Mouse (Mus musculus) heart, adult 18-20 months (tissue): ENCODE measurements at regions not wholly inside any gene's neighbourhood (a gene's known extent, or its start where the extent isn't known, plus 50 kb on each side); places are given as distances from the start of the nearest gene placed in this dataset.

Experiments used
- DNase-seq, 2 experiments: peaks; one replicate each; pipeline ENCODE4 v3.0.0; 2021 to 2022; ENCODE audit warnings: mixed read lengths in 1 of 2

- DNase-seq, result no peak
Measured at GRCm38 (mm10) chr16:10098511-10098910, 71.5 kb upstream of the Rpl39l start.

DNA sequence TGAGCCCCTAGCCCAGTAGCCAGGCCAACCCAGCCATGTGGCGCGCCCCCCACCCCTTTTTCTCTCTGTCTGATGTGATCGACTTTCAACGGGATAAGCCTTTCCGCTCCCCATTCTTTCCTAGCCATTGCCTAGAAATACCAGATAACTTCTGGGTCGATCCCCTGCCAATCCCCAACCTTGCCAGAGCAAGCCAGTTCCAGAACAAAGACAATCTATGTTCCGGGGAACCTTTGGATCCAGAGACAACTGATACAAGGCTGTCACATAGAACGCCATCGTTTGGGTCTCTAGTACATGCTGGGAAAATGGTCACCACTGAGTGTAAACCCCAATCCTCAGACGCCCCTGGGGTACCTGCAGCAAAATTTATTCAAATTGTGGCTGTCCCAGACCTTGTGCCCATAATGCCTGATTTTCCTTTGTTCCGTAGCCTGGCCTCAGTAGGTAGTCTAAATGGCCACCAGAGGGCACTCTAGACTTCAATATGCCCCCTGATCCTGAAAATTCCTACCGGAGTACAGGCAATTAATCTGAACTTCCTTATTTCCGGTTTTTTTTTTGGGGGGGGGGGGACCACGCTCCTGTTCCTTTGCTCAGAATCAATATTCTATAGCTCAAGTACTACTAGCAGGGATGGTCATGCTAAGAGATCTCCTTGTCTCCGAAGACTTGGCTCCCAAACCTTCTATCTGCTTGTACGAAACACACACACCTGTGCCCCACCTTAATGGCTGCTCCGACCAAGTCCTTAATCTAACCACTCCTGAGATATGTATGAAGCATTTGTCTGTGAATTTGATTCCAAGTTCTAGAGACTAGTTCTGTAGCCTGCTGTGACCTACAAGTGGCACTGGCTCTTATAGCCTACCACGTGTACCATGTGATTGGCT is 81.3 kb upstream of the Rpl39l start:
- peak; percentile 12 to 23 for DNase-seq

GRCm38 (mm10) chr16:10086341-10086740 is 83.7 kb upstream of the Rpl39l start:
- DNase-seq, result no peak

GRCm38 (mm10) chr16:10085429-10085828 is 84.6 kb upstream of the Rpl39l start:
- no peak for DNase-seq

DNA sequence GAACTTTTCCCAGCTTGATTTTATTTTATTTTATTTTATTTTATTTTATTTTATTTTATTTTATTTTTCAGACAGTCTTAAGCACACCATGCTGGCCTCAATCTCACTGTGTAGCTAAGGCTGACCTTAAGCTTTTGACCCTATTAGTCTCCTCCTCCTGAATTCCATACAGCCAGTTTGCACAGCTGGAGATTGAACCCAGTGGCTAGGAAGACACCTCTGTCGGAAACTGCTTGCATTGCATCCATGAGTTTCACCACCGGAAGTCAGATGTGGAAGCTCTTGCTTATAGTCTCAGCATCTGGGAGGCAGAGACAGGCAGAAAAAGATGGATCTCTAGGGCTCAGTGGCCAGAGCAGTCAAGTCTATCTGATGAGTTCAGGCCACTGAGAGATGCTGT is 86.4 kb upstream of the Grin2a start:
- DNase-seq, result no peak

DNA sequence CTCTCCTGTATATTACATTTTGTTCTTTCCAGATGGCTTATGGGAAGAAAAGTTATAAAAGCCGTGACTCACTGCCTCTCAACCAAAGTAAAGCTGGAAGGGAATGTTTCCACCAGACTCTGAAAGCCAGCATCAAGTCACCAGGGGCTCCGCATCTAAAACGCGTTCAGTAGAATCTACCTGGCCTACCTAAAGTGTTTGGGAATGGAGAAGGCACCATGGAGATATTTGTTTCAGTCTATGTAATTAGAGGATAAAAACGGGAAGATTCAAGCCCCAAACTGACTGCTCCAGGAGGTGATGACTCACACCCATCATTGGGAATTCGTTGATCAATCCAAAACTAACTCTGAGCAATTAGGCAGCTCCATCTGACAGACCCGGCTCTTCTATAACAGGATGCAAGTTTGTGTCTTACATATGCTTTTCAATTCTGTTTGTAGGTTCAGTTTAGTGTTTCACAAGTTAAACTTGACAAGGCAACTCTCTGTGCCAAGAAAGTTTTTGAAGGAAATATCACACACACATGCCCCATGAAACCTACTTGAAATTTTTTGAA is 84.8 kb upstream of the Grin2a start:
- no peak for DNase-seq

DNA sequence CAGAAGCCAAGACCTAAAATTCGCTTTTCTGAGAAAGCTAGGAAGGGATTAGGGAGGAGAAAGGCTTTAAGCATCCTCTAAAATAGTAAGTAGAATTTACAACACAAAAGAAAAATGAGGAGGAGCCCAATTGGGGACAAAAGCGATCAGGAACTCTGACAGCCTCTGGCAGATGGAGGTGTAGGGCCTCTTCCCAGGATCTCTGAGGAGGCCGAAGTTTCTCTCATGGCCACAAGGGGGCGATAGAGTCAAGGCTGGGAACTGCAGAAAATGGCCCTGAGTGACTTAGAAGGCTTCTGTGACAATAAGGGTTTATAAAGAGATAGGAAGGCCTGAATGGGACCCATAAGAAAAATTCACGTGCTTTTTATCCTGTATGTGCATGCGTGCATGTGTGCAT is 77.8 kb upstream of the Grin2a start:
- peak; percentile 14 to 53 for DNase-seq

- no peak for DNase-seq
Measured at GRCm38 (mm10) chr16:10063491-10063890, 68.1 kb upstream of the Grin2a start.

- no peak for DNase-seq
Measured at GRCm38 (mm10) chr16:10058094-10058493, 62.7 kb upstream of the Grin2a start.
